11 mouse cellular contexts compared by ENCODE assay signal in genomic region chr11:54254114-54254513, GRCm38 (mm10). TPM values are rescaled to one million over a fixed set of nuclear protein-coding genes. Genes with fewer than 3 reads are reported as not detected.
DNase-seq lines count a peak whose midpoint lies in the region; ATAC-seq and TF ChIP-seq lines count a peak whose summit lies in the region.
"Had no signal": no experiment of that assay in that cellular context is flagged by ENCODE, and none has a peak within 500 bp of the region (broad histone marks: within the 10 kb centered on the region; RNA-seq: fewer than 3 reads in every experiment).

No protein-coding gene starts in this region.

- ATAC-seq in heart, postnatal 0 days (ENCODE audit: insufficient read depth, low read depth): no peak
- no peak for ATAC-seq in lung, embryonic 14.5 days (ENCODE audit: insufficient read depth)

- no peak overlapping the region for H3K27ac ChIP-seq in heart, postnatal 0 days (ENCODE audit: low read depth)
- H3K27ac ChIP-seq in lung, embryonic 14.5 days (ENCODE audit: low read depth): no peak overlapping the region

- no peaks in the 10 kb centered on the region for H3K36me3 ChIP-seq in heart, postnatal 0 days (replicated peaks; ENCODE audit: control insufficient read depth, insufficient read depth, low read length)
- H3K36me3 ChIP-seq in lung, embryonic 14.5 days (ENCODE audit: insufficient read depth): no peaks in the 10 kb centered on the region

- H3K9me3 ChIP-seq in heart, postnatal 0 days (replicated peaks; ENCODE audit: control insufficient read depth, low read length): no peaks in the 10 kb centered on the region
- H3K9me3 ChIP-seq in lung, embryonic 14.5 days (ENCODE audit: low read depth, low read length): no peaks in the 10 kb centered on the region
- H3K9me3 ChIP-seq: megakaryocyte, embryonic 14.5 days had no signal

- H3K9ac ChIP-seq in heart, postnatal 0 days (replicated peaks; ENCODE audit: low read depth, low read length): no peak overlapping the region
- no peak overlapping the region for H3K9ac ChIP-seq in lung, embryonic 14.5 days

- WGBS in heart, postnatal 0 days: 33% methylated on average over 4 of the region's 4 CpGs
- WGBS in lung, embryonic 14.5 days: 40% methylated on average over 4 of the region's 4 CpGs

- intact Hi-C loops in left cerebral cortex, postnatal 36 days (cut with DNase I): no loop called here

- H3K4me3 ChIP-seq in heart, postnatal 0 days (ENCODE audit: low read depth, low read length): no peak overlapping the region
- H3K4me3 ChIP-seq in lung, embryonic 14.5 days (ENCODE audit: low read depth, low read length): no peak overlapping the region
- H3K4me3 ChIP-seq: megakaryocyte, embryonic 14.5 days had no signal

- H3K4me2 ChIP-seq in heart, postnatal 0 days (ENCODE audit: low read depth, low read length): no peak overlapping the region
- no peak overlapping the region for H3K4me2 ChIP-seq in lung, embryonic 14.5 days

- 0 out of 2 replicates have a peak, but pooled peaks cover 5% of the 10 kb centered on the region for H3K27me3 ChIP-seq in heart, postnatal 0 days (ENCODE audit: control insufficient read depth, insufficient read depth, low read length)
- H3K27me3 ChIP-seq in lung, embryonic 14.5 days (ENCODE audit: insufficient read depth, low read length): no peaks in the 10 kb centered on the region

- TF ChIP-seq CTCF in heart, postnatal 0 days (IDR thresholded peaks at IDR 0.05; ENCODE audit: low read depth): peak; percentile 53
- TF ChIP-seq CTCF in lung, embryonic 14.5 days (IDR thresholded peaks at IDR 0.05; ENCODE audit: low read depth): peak; percentile 49

- TF ChIP-seq EP300 in heart, postnatal 0 days (IDR thresholded peaks at IDR 0.05; ENCODE audit: low read depth): no peak

- DNase-seq in heart, postnatal 0 days (ENCODE audit: low spot score): peak; percentile 34
- DNase-seq in heart, adult 11 months: no peak
- DNase-seq in 416B (ENCODE audit: low read depth): peak; percentile 70
- peak; percentile 80 for DNase-seq in MN1 (ENCODE audit: low spot score)
- peak; percentile 43 for DNase-seq in lung, embryonic 14.5 days
- no peak for DNase-seq in layer of hippocampus, adult 8-10 months (ENCODE audit: low spot score in 2 of 2)
- DNase-seq in adrenal gland, adult 2 months: no peak
- DNase-seq in left cerebral cortex, postnatal 36 days (ENCODE audit: low spot score in 2 of 2): no peak

- peaks cover 8% of the 10 kb centered on the region for H3K4me1 ChIP-seq in heart, postnatal 0 days (ENCODE audit: control insufficient read depth, insufficient read depth)
- H3K4me1 ChIP-seq in lung, embryonic 14.5 days (ENCODE audit: insufficient read depth): no peaks in the 10 kb centered on the region

RNA-seq across cellular contexts. Expression of gene Csf2, which starts 4.6 kb away (rescaled TPM):
- total RNA-seq in heart, postnatal 0 days (2014; rRNA removed; ENCODE audit: low replicate concordance): not detected in 2 replicates
- polyA plus RNA-seq in heart, postnatal 0 days (2015; fragmentation: Nextera tagmentation; extraction: Ambion mirVana): not detected in 2 replicates
- polyA plus RNA-seq in lung, embryonic 14.5 days (2014; fragmentation: Nextera tagmentation; extraction: Ambion mirVana): 0.24 and 0.32 TPM in 2 replicates
- not detected for total RNA-seq in layer of hippocampus, adult 8-10 months (2022)
- total RNA-seq in adrenal gland, adult 2 months (2021): not detected
- not detected in 2 replicates for polyA plus RNA-seq in adrenal gland, adult 2 months (2012; rRNA removed)
- not detected for total RNA-seq in left cerebral cortex, postnatal 36 days (2021)
- total RNA-seq: adrenal gland, adult 18-20 months had no signal

RNA-seq across cellular contexts. Expression of gene Il3, which starts 13.0 kb away (rescaled TPM):
- not detected in 2 replicates for total RNA-seq in heart, postnatal 0 days (2014; rRNA removed; ENCODE audit: low replicate concordance)
- polyA plus RNA-seq in heart, postnatal 0 days (2015; fragmentation: Nextera tagmentation; extraction: Ambion mirVana): not detected in 2 replicates
- polyA plus RNA-seq in lung, embryonic 14.5 days (2014; fragmentation: Nextera tagmentation; extraction: Ambion mirVana): not detected in 2 replicates
- not detected for total RNA-seq in layer of hippocampus, adult 8-10 months (2022)
- not detected for total RNA-seq in adrenal gland, adult 2 months (2021)
- polyA plus RNA-seq in adrenal gland, adult 2 months (2012; rRNA removed): not detected in 2 replicates
- not detected for total RNA-seq in left cerebral cortex, postnatal 36 days (2021)
- total RNA-seq: adrenal gland, adult 18-20 months had no signal
- polyA plus RNA-seq: large intestine, adult 2 months had no signal

RNA-seq across cellular contexts. Expression of gene Acsl6, which starts 49.5 kb away (rescaled TPM):
- 0.04 and 0.97 TPM in 2 replicates for total RNA-seq in heart, postnatal 0 days (2014; rRNA removed; ENCODE audit: low replicate concordance)
- 0.32 and 0.51 TPM in 2 replicates for polyA plus RNA-seq in heart, postnatal 0 days (2015; fragmentation: Nextera tagmentation; extraction: Ambion mirVana)
- 0.35 and 0.67 TPM in 2 replicates for polyA plus RNA-seq in lung, embryonic 14.5 days (2014; fragmentation: Nextera tagmentation; extraction: Ambion mirVana)
- 100 to 1,000 TPM; 180 to 215 (median 192) TPM for total RNA-seq in layer of hippocampus, adult 8-10 months (2022)
- total RNA-seq in adrenal gland, adult 2 months (2021): 1 to 10 TPM; 4.9 to 5.2 TPM
- 1.2 and 1.9 TPM in 2 replicates for polyA plus RNA-seq in adrenal gland, adult 2 months (2012; rRNA removed)
- 100 to 1,000 TPM; 201 to 207 TPM for total RNA-seq in left cerebral cortex, postnatal 36 days (2021)

Comparison
In these comparisons a context has a peak if more than half of its experiments do, and no peak if none do; other contexts are left out.
1. DNase-seq: peak in heart, postnatal 0 days (single experiment), 416B (single experiment), MN1 (single experiment) and lung, embryonic 14.5 days (single experiment); none in heart, adult 11 months (single experiment), layer of hippocampus, adult 8-10 months (0 of 2), adrenal gland, adult 2 months (single experiment) and left cerebral cortex, postnatal 36 days (0 of 2).
2. RNA of gene Acsl6, which starts 49.5 kb away (total RNA-seq): 201 to 207 TPM in left cerebral cortex, postnatal 36 days and 180 to 215 TPM in layer of hippocampus, adult 8-10 months; 4.9 to 5.2 TPM in adrenal gland, adult 2 months and 0.04 to 0.97 TPM in heart, postnatal 0 days; every median in the first group is over 10 times any median in the second.